Mouse (Mus musculus) heart, postnatal 25 days (tissue): ENCODE data around the gene Gm20403. TPM values are rescaled to one million over a fixed set of nuclear protein-coding genes. Genes with fewer than 3 reads are reported as not detected.
"Not testable (repeated sequence)": the region's sequence is repeated elsewhere in the genome, so short reads cannot be mapped to it uniquely, and the experiment has no call there.

Experiments
- DNase-seq: peaks from one replicate; pipeline ENCODE4 v3.0.0; 2022; ENCODE audit warnings: low spot score
- intact Hi-C: fragments of 180-260 bp; cut with DNase I; formaldehyde crosslinking; loops from one replicate; pipeline ENCODE4 v1.15.1; 2025
- total RNA-seq, 2 experiments: library from RNA; stranded (reverse); gene quantifications; 2 replicates each; pipeline ENCODE4 v1.2.3; 2021

Gm20403 gene
- total RNA-seq, 2 experiments from 2014 or later, result not detected

- DNase-seq, result no peak
- intact Hi-C loops, result no loop called here
These were observed 7.7 kb upstream of the Gm20403 start for GRCm38 (mm10) chr12:54994068-54994386.

GRCm38 (mm10) chr12:54993246-54994067, 7.1 kb upstream of the Gm20403 start:
- intact Hi-C loops, result no loop called here
- DNase-seq, result no peak

GRCm38 (mm10) chr12:54992814-54993213, 6.5 kb upstream of the Gm20403 start:
- intact Hi-C loops, result no loop called here
- DNase-seq, result no peak

- no peak for DNase-seq
- intact Hi-C loops, result loop anchor here (5.0 to 10.0 kb wide), 3 partner anchors 124 to 314 kb away; partner anchors contain the start of genes Cfl2 and Ppp2r3c
These were observed 2.1 kb upstream of the Gm20403 start for GRCm38 (mm10) chr12:54988323-54988850.

- no peak for DNase-seq
- intact Hi-C loops, result loop anchor here (5.0 to 10.0 kb wide), 3 partner anchors 122 to 315 kb away; partner anchors contain the start of genes Cfl2 and Ppp2r3c
These were observed 827 bp upstream of the Gm20403 start for GRCm38 (mm10) chr12:54987156-54987555.

- DNase-seq, result peak; percentile 19
- intact Hi-C loops, result loop anchor here (5.0 to 10.0 kb wide), 3 partner anchors 121 to 317 kb away; partner anchors contain the start of genes Cfl2 and Ppp2r3c
These were observed 875 bp downstream of the Gm20403 start for GRCm38 (mm10) chr12:54985257-54986051.

- intact Hi-C loops, result loop anchor here (5.0 to 10.0 kb wide), 3 partner anchors 120 to 318 kb away; partner anchors contain the start of genes Cfl2 and Ppp2r3c
- DNase-seq, result peak; percentile 56
These were observed 1.6 kb downstream of the Gm20403 start for GRCm38 (mm10) chr12:54984701-54985256.

GRCm38 (mm10) chr12:54982935-54983715, 3.2 kb downstream of the Gm20403 start:
- intact Hi-C loops, result loop anchor here (10.0 kb wide), 2 partner anchors 118 to 148 kb away; partner anchors contain the start of gene Cfl2
- no peak for DNase-seq

GRCm38 (mm10) chr12:54981962-54982361, 4.4 kb downstream of the Gm20403 start:
- no peak for DNase-seq
- intact Hi-C loops, result loop anchor here (10.0 kb wide), 2 partner anchors 117 to 147 kb away; partner anchors contain the start of gene Cfl2

GRCm38 (mm10) chr12:54980939-54981338, 5.4 kb downstream of the Gm20403 start:
- intact Hi-C loops, result loop anchor here (10.0 kb wide), 2 partner anchors 116 to 146 kb away; partner anchors contain the start of gene Cfl2
- no peak for DNase-seq

- intact Hi-C loops, result loop anchor here (10.0 kb wide), 2 partner anchors 116 to 146 kb away; partner anchors contain the start of gene Cfl2
- DNase-seq, result no peak
These were observed 5.8 kb downstream of the Gm20403 start for GRCm38 (mm10) chr12:54980532-54980931.

- intact Hi-C loops, result no loop called here
- DNase-seq, result no peak
These were observed 17.3 kb downstream of the Gm20403 start for GRCm38 (mm10) chr12:54969033-54969432.

- intact Hi-C loops, result no loop called here
- no peak for DNase-seq
These were observed 20.7 kb downstream of the Gm20403 start for GRCm38 (mm10) chr12:54965532-54966160.

GRCm38 (mm10) chr12:54959569-54959968, 26.8 kb downstream of the Gm20403 start:
- no peak for DNase-seq
- intact Hi-C loops, result no loop called here

- intact Hi-C loops, result no loop called here
- no peak for DNase-seq
These were observed 29.4 kb downstream of the Gm20403 start for GRCm38 (mm10) chr12:54956974-54957373.

GRCm38 (mm10) chr12:54956457-54956856, 29.9 kb downstream of the Gm20403 start:
- intact Hi-C loops, result no loop called here
- no peak for DNase-seq

- no peak for DNase-seq
- intact Hi-C loops, result no loop called here
These were observed 40.2 kb downstream of the Gm20403 start for GRCm38 (mm10) chr12:54946116-54946515.

- DNase-seq, intact Hi-C loops: not testable (repeated sequence)
These were observed 43.7 kb downstream of the Gm20403 start for GRCm38 (mm10) chr12:54942586-54943157.
